Mouse (Mus musculus) hindbrain, embryonic 14.5 days (tissue): ENCODE measurements around the gene Zfp764. TPM values are rescaled to one million over a fixed set of nuclear protein-coding genes. Genes with fewer than 3 reads are reported as not detected.
"Not testable (repeated sequence)": the region's sequence is repeated elsewhere in the genome, so short reads cannot be mapped to it uniquely, and the experiment has no call there.

ENCODE experiments used
- ATAC-seq: fragments of 200-750 bp; cut with Nextera tagmentation; 2 replicates; pipeline ENCODE4 v1.8.0; 2017; ENCODE audit warnings: moderate number of reproducible peaks, mild to moderate bottlenecking, moderate TSS enrichment, moderate library complexity; ENCODE audit not compliant: low FRiP score
- DNase-seq: peaks from one replicate; pipeline ENCODE4 v3.0.0-alpha.2; 2015; ENCODE audit warnings: low spot score
- H3K27ac ChIP-seq: fragments of 300-500 bp; sonication (generic); 2 replicates; pipeline ENCODE4 v1.5.1; 2014; ENCODE audit warnings: mild to moderate bottlenecking, moderate library complexity
- H3K27me3 ChIP-seq: fragments of 300-500 bp; sonication (generic); 2 replicates; pipeline ENCODE4 v1.6.1; 2014; ENCODE audit warnings: mild to moderate bottlenecking, low read length, mixed read lengths; ENCODE audit not compliant: control insufficient read depth, insufficient read depth
- H3K36me3 ChIP-seq: fragments of 300-500 bp; sonication (generic); replicated peaks from 2 replicates; pipeline ENCODE4 v1.6.1; 2014; ENCODE audit not compliant: control insufficient read depth, insufficient read depth
- H3K4me1 ChIP-seq: fragments of 300-500 bp; sonication (generic); replicated peaks from 2 replicates; pipeline ENCODE4 v1.6.1; 2014; ENCODE audit warnings: antibody characterized with exemption, low read length, mixed read lengths; ENCODE audit not compliant: control insufficient read depth, insufficient read depth
- H3K4me2 ChIP-seq: fragments of 300-500 bp; sonication (generic); replicated peaks from 2 replicates; pipeline ENCODE4 v1.6.1; 2014; ENCODE audit warnings: mild to moderate bottlenecking, moderate library complexity
- H3K4me3 ChIP-seq: fragments of 300-500 bp; sonication (generic); replicated peaks from 2 replicates; pipeline ENCODE4 v1.5.1; 2014; ENCODE audit warnings: mild to moderate bottlenecking, low read length
- H3K9ac ChIP-seq: fragments of 300-500 bp; sonication (generic); 2 replicates; pipeline ENCODE4 v1.6.1; 2014
- H3K9me3 ChIP-seq: fragments of 300-500 bp; sonication (generic); 2 replicates; pipeline ENCODE4 v1.6.1; 2016; ENCODE audit warnings: low read length; ENCODE audit not compliant: control insufficient read depth
- WGBS: fragments of 180-500 bp; shearing (Covaris S2); extraction: QIAGEN DNeasy Blood & Tissue Kit; methylation state at CpG from one replicate; pipeline ENCODE4 v1.1.7; 2014; 5-methylcytosine and 5-hydroxymethylcytosine counted together
- polyA plus RNA-seq: library from polyadenylated mRNA; unstranded; fragments of >200 nt; fragmentation: Nextera tagmentation; extraction: Ambion mirVana; gene quantifications from 2 replicates; pipeline ENCODE4 v1.2.1, GENCODE M21; 2014

The Zfp764 gene
- polyA plus RNA-seq, 1 experiment from 2014 or later = 5.3 TPM

- peak; percentile 91 for DNase-seq
- H3K36me3 ChIP-seq, H3K27me3 ChIP-seq, H3K4me1 ChIP-seq, H3K9me3 ChIP-seq: not testable (repeated sequence)
- Histone ChIP-seq H3K4me2 (peak within 1 kb of the TSS; percentile 63), H3K4me3 (peak within 1 kb of the TSS; percentile 54), H3K9ac (peak within 1 kb of the TSS; percentile 66), H3K27ac (peak within 1 kb of the TSS; percentile 51)
- peak; percentile 90 for ATAC-seq
- 1% methylated on average over 49 of the region's 49 CpGs for whole genome bisulfite sequencing
Measured at GRCm38 (mm10) chr7:127375271-127376245, 31.1 kb downstream of the Zfp764 start, which contains the start of gene Zfp747. Zfp747 (minus strand) TSS chr7:127376050.

DNA sequence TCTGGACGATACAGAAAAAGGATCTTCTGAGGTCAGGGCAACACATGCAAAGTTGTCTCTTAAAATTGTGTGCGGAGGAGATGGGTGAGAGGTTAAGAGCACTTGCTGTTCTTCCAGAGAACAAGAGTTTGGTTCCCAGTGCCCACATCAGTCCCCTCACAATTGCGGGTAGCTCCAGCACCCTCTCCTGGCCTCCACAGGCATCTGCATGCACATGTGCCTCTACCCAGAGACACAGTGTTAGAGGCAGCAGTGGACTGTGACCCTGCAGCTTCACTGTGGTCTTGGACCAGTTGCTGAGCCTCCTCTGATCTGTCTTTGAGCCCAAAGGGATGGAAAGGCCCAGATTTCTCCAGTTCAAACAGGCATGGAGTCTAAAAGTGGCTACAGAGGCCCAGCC, 34.8 kb downstream of the Zfp764 start:
- not testable (repeated sequence) for H3K27ac ChIP-seq, H3K4me2 ChIP-seq, H3K36me3 ChIP-seq, H3K4me3 ChIP-seq, ATAC-seq, H3K9me3 ChIP-seq, H3K27me3 ChIP-seq, DNase-seq, H3K4me1 ChIP-seq, H3K9ac ChIP-seq
- 78% methylated on average over 3 of the region's 3 CpGs for WGBS

GRCm38 (mm10) chr7:127371213-127371612, 35.4 kb downstream of the Zfp764 start:
- WGBS = 86% methylated on average over 2 of the region's 2 CpGs
- no peak overlapping the region for H3K4me2 ChIP-seq
- no peak overlapping the region for H3K4me3 ChIP-seq
- no peaks in the 10 kb centered on the region for H3K9me3 ChIP-seq
- H3K36me3 ChIP-seq = no peaks in the 10 kb centered on the region
- H3K9ac ChIP-seq = no peak overlapping the region
- no peaks in the 10 kb centered on the region for H3K4me1 ChIP-seq
- ATAC-seq (no peak), DNase-seq (no peak)
- H3K27me3 ChIP-seq = no peaks in the 10 kb centered on the region
- H3K27ac ChIP-seq = no peak overlapping the region

- Histone ChIP-seq H3K27ac (no peak overlapping the region), H3K9ac (no peak overlapping the region), H3K4me2 (no peak overlapping the region), H3K27me3 (peaks cover 3% of the 10 kb centered on the region; the same call in 1 of the 2 replicates), H3K4me3 (no peak overlapping the region), H3K36me3 (no peaks in the 10 kb centered on the region), H3K4me1 (0 out of 2 replicates have a peak, but pooled peaks cover 12% of the 10 kb centered on the region), H3K9me3 (no peaks in the 10 kb centered on the region)
- WGBS = 92% methylated on average over 3 of the region's 3 CpGs
- DNase-seq (no peak), ATAC-seq (no peak)
Measured at GRCm38 (mm10) chr7:127366249-127366648, 40.4 kb downstream of the Zfp764 start.

- H3K9me3 ChIP-seq = no peaks in the 10 kb centered on the region
- H3K9ac ChIP-seq = peak overlapping the region; percentile 66; the same call in 1 of the 2 replicates
- H3K27ac ChIP-seq = no peak overlapping the region
- no peak for ATAC-seq
- no peak for DNase-seq
- H3K4me2 ChIP-seq = peak overlapping the region; percentile 84
- 0 out of 2 replicates have a peak, but pooled peaks cover 12% of the 10 kb centered on the region for H3K4me1 ChIP-seq
- H3K27me3 ChIP-seq = peaks cover 3% of the 10 kb centered on the region; the same call in 1 of the 2 replicates
- H3K36me3 ChIP-seq = no peaks in the 10 kb centered on the region
- peak overlapping the region; percentile 34 for H3K4me3 ChIP-seq
- 45% methylated on average over 4 of the region's 4 CpGs for WGBS
Measured at GRCm38 (mm10) chr7:127364166-127364565, 42.5 kb downstream of the Zfp764 start.

DNA sequence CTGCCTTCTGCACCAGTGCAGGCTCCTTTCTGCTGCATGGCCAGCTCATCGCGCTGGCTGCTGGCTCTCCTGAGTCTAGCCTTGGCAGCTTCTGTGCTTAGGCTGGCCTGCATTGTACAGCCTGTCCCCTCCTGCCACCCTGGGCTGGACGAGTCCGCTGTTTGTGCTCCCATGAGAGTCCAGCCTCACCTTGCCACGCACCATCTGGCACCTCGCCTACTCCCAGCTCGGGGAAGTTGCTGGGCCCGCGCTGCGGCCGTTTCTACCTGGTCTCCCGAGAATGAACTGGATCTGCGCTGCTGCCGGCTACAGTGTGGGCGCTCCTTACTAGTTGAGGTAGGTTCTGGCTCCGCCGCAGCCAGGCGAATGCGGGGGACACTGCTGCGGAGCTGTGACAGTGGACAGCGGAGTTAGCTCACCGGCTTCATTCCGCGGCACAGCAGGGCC, 43.1 kb downstream of the Zfp764 start:
- H3K36me3 ChIP-seq = no peaks in the 10 kb centered on the region
- H3K27me3 ChIP-seq = peaks cover 3% of the 10 kb centered on the region; the same call in 1 of the 2 replicates
- WGBS = 1% methylated on average over 24 of the region's 24 CpGs
- H3K9me3 ChIP-seq = no peaks in the 10 kb centered on the region
- H3K4me1 ChIP-seq = 0 out of 2 replicates have a peak, but pooled peaks cover 12% of the 10 kb centered on the region
- peak; percentile 48 for DNase-seq
- peak overlapping the region; percentile 66 for H3K9ac ChIP-seq
- H3K4me3 ChIP-seq = peak overlapping the region; percentile 34
- ATAC-seq = no peak
- peak overlapping the region; percentile 84 for H3K4me2 ChIP-seq
- H3K27ac ChIP-seq = peak overlapping the region; percentile 44; the same call in 1 of the 2 replicates

DNA sequence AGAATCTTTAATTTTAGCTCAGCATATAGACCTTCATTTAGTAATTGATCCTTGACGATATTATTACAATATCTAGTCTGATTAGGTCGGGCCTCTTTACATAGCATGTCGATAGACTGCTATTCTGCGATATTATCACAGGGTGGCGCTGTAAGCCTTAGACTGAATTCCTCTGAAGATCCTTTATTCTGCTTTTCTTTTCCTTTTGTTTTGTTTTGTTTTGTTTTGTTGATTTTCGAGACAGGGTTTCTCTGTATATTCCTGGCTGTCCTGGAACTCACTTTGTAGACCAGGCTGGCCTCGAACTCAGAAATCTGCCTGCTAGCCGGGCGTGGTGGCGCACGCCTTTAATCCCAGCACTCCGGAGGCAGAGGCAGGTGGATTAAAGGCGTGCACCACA, 44.2 kb downstream of the Zfp764 start:
- not testable (repeated sequence) for H3K27ac ChIP-seq, H3K9me3 ChIP-seq, H3K9ac ChIP-seq, H3K36me3 ChIP-seq, ATAC-seq, H3K4me3 ChIP-seq, H3K27me3 ChIP-seq
- Histone ChIP-seq H3K4me2 (peak overlapping the region; percentile 40), H3K4me1 (0 out of 2 replicates have a peak, but pooled peaks cover 12% of the 10 kb centered on the region)
- peak; percentile 78 for DNase-seq
- WGBS = 21% methylated on average over 13 of the region's 13 CpGs

GRCm38 (mm10) chr7:127361449-127361848, 45.2 kb downstream of the Zfp764 start:
- no peak overlapping the region for H3K4me3 ChIP-seq
- no peak for DNase-seq
- 0 out of 2 replicates have a peak, but pooled peaks cover 12% of the 10 kb centered on the region for H3K4me1 ChIP-seq
- no peak overlapping the region for H3K27ac ChIP-seq
- no peak overlapping the region for H3K4me2 ChIP-seq
- WGBS = 64% methylated on average over 13 of the region's 13 CpGs
- no peak overlapping the region for H3K9ac ChIP-seq
- no peak for ATAC-seq
- H3K9me3 ChIP-seq = no peaks in the 10 kb centered on the region
- no peaks in the 10 kb centered on the region for H3K36me3 ChIP-seq
- H3K27me3 ChIP-seq = peaks cover 3% of the 10 kb centered on the region; the same call in 1 of the 2 replicates

- H3K4me2 ChIP-seq = no peak overlapping the region
- no peak overlapping the region for H3K9ac ChIP-seq
- 85% methylated on average over 4 of the region's 4 CpGs for WGBS
- ATAC-seq = no peak
- H3K27me3 ChIP-seq = peaks cover 3% of the 10 kb centered on the region; the same call in 1 of the 2 replicates
- no peaks in the 10 kb centered on the region for H3K36me3 ChIP-seq
- 0 out of 2 replicates have a peak, but pooled peaks cover 12% of the 10 kb centered on the region for H3K4me1 ChIP-seq
- DNase-seq = no peak
- no peaks in the 10 kb centered on the region for H3K9me3 ChIP-seq
- H3K27ac ChIP-seq = no peak overlapping the region
- H3K4me3 ChIP-seq = no peak overlapping the region
Measured at GRCm38 (mm10) chr7:127360265-127360664, 46.4 kb downstream of the Zfp764 start.
